Mouse (Mus musculus): ENCODE measurements around the gene Kif2a.

DNA sequence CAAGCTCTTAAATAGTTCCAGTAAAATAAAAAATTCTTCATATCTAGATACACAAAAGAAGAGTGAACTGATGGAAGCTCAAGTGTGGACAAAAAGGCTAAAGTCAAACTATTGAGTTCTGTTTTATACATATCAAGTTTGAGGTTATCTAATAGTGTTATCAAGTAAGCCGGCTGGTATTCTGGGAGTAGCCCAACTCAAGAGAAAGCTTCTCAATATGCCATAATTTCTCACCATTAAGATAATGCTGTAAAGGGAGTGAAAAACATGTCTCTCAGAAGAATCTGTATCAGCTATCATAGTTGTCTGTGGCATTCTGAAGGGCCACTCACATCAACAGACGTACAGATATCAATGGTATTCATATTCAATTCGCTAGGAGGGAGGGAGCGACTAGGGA, 13.8 kb downstream of the Kif2a start:
- TF ChIP-seq CTCF (IDR thresholded peaks at IDR 0.05) (no peak), POLR2A (IDR thresholded peaks at IDR 0.05; ENCODE audit: insufficient read depth, low read depth, low read length) (no peak)
